8 mouse cellular contexts compared by ENCODE assay signal in genomic region chr12:116077074-116077854, GRCm38 (mm10). TPM values are rescaled to one million over a fixed set of nuclear protein-coding genes. Genes with fewer than 3 reads are reported as not detected.
DNase-seq lines count a peak whose midpoint lies in the region; ATAC-seq lines count a peak whose summit lies in the region.

TSS of gene Vipr2 (plus strand) at chr12:116077726.

- H3K4me3 ChIP-seq in forebrain, embryonic 13.5 days: peak within 1 kb of the TSS; percentile 64
- H3K4me3 ChIP-seq in midbrain, embryonic 15.5 days: peak within 1 kb of the TSS; percentile 65

- H3K9me3 ChIP-seq in forebrain, embryonic 13.5 days (replicated peaks): no peaks in the 10 kb centered on the region
- H3K9me3 ChIP-seq in midbrain, embryonic 15.5 days: no peaks in the 10 kb centered on the region

- no peak for DNase-seq in frontal cortex, postnatal 36 days (ENCODE audit: low spot score in 2 of 2)
- peak; percentile 7 for DNase-seq in c-Kit-positive CD71-positive TER-119-negative erythroid progenitor cells, embryonic 14.5 days (ENCODE audit: low read depth)
- DNase-seq in liver: peak; percentile 62
- peak; percentile 75 for DNase-seq in testis, postnatal 10 days (ENCODE audit: low spot score)

- ATAC-seq in frontal cortex, adult (ENCODE audit: low TSS enrichment): peak; percentile 79
- ATAC-seq in forebrain, embryonic 13.5 days: peak; percentile 95
- ATAC-seq in hematopoietic stem cell, adult 5-6 weeks (replicated peaks in 1 of 2; ENCODE audit: insufficient read depth in 1 of 2, low FRiP score in 2 of 2, low TSS enrichment in 1 of 2, low read depth in 1 of 2, poor library complexity in 2 of 2, severe bottlenecking in 2 of 2): peak; percentile 87 to 89
- ATAC-seq in midbrain, embryonic 15.5 days (replicated peaks): peak; percentile 94

- 6% methylated on average over 32 of the region's 33 CpGs for WGBS in forebrain, embryonic 13.5 days
- WGBS in midbrain, embryonic 15.5 days: 6% methylated on average over 33 of the region's 33 CpGs

- no peaks in the 10 kb centered on the region for H3K36me3 ChIP-seq in forebrain, embryonic 13.5 days (ENCODE audit: poor library complexity, severe bottlenecking)
- no peaks in the 10 kb centered on the region for H3K36me3 ChIP-seq in midbrain, embryonic 15.5 days (replicated peaks)

- 0 out of 2 replicates have a peak, but pooled peaks cover 3% of the 10 kb centered on the region for H3K4me1 ChIP-seq in forebrain, embryonic 13.5 days
- H3K4me1 ChIP-seq in midbrain, embryonic 15.5 days: peaks cover 6% of the 10 kb centered on the region; the same call in 1 of the 2 replicates

- peak within 1 kb of the TSS; percentile 87 for H3K4me2 ChIP-seq in forebrain, embryonic 13.5 days
- peak within 1 kb of the TSS; percentile 97 for H3K4me2 ChIP-seq in midbrain, embryonic 15.5 days

- peak within 1 kb of the TSS; percentile 75 for H3K9ac ChIP-seq in forebrain, embryonic 13.5 days
- peak within 1 kb of the TSS; percentile 73 for H3K9ac ChIP-seq in midbrain, embryonic 15.5 days

- H3K27ac ChIP-seq in forebrain, embryonic 13.5 days: no peak within 1 kb of the TSS
- H3K27ac ChIP-seq in midbrain, embryonic 15.5 days: no peak within 1 kb of the TSS

- peaks cover 11% of the 10 kb centered on the region; the same call in 1 of the 2 replicates for H3K27me3 ChIP-seq in forebrain, embryonic 13.5 days
- H3K27me3 ChIP-seq in midbrain, embryonic 15.5 days (replicated peaks): peaks cover 8% of the 10 kb centered on the region; the same call in 1 of the 2 replicates

RNA-seq across cellular contexts. Expression of gene Vipr2, which starts in this region (rescaled TPM):
- 0.94 and 1.1 TPM in 2 replicates for polyA plus RNA-seq in forebrain, embryonic 13.5 days (2015; fragmentation: Nextera tagmentation; extraction: Ambion mirVana)
- total RNA-seq in hematopoietic stem cell, adult 5-6 weeks (2017): 9.4 and 12.2 TPM in 2 replicates
- polyA plus RNA-seq in midbrain, embryonic 15.5 days (2015; fragmentation: Nextera tagmentation; extraction: Ambion mirVana): 0.45 and 0.86 TPM in 2 replicates

Comparison
In these comparisons a context has a peak if more than half of its experiments do, and no peak if none do; other contexts are left out.
1. Peak in ATAC-seq, H3K4me3 ChIP-seq, H3K9ac ChIP-seq and H3K4me2 ChIP-seq in midbrain, embryonic 15.5 days; RNA of the gene not detected or under 1 TPM.
2. DNase-seq: peak in c-Kit-positive CD71-positive TER-119-negative erythroid progenitor cells, embryonic 14.5 days (single experiment), liver (single experiment) and testis, postnatal 10 days (single experiment); none in frontal cortex, postnatal 36 days (0 of 2).
3. Peak in every context shown above with its lines, with median percentiles within 50 percentile points of each other: ATAC-seq.